In the genomic region with DNA sequence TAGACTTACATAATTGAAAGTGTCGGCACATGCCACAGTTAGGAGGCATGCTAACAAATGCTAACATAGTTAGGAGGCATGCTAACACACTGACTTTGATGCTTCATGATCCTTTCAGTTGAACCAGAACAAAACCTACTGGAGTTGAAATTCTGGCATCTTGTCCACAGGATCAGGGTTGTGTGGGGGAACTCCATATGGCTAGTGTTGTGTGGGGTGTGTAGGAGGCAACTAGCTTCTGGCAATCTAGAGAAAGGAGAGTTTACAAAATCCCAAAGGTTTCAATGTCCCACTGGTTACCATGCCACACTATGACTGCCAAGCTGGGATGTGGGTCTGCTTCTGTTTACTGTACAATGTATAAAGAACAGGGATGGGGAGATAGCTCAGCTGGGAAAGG, we compare ENCODE assay signal across 24 mouse cellular contexts.
DNase-seq lines count a peak whose midpoint lies in the region; ATAC-seq and TF ChIP-seq lines count a peak whose summit lies in the region.
"Had no signal": no experiment of that assay in that cellular context is flagged by ENCODE, and none has a peak within 500 bp of the region (broad histone marks: within the 10 kb centered on the region; RNA-seq: fewer than 3 reads in every experiment).

No protein-coding gene starts in this region.

- no peak overlapping the region for H3K9ac ChIP-seq in stomach, postnatal 0 days (ENCODE audit: low read length)
- H3K9ac ChIP-seq: forebrain, embryonic 12.5 days; hindbrain, embryonic 13.5 days; midbrain, embryonic 15.5 days had no signal

- 89% methylated on average over 1 of the region's 1 CpGs for WGBS in stomach, postnatal 0 days

- peak; percentile 61 to 78 for DNase-seq in left cerebral cortex, adult 18-20 months (ENCODE audit: low spot score in 2 of 2)
- no peak for DNase-seq in left cerebral cortex, postnatal 10 days (ENCODE audit: extremely low spot score in 1 of 2, low spot score in 2 of 2)
- peak; percentile 63 to 79 for DNase-seq in frontal cortex, postnatal 36 days (ENCODE audit: low spot score in 2 of 2)
- peak; percentile 46 to 82 for DNase-seq in layer of hippocampus, postnatal 14 days (ENCODE audit: low spot score in 2 of 2)
- DNase-seq in left cerebral cortex, postnatal 36 days (ENCODE audit: low spot score in 2 of 2) = peak; percentile 68 to 71
- DNase-seq in ovary, postnatal 14 days (ENCODE audit: low spot score) = no peak
- no peak for DNase-seq in adrenal gland, postnatal 25 days
- no peak for DNase-seq in stomach, postnatal 0 days (ENCODE audit: low spot score)
- DNase-seq: B cell, adult 2 months; cerebellum, adult 8-10 months; gastrocnemius, postnatal 36 days; heart, postnatal 14 days; kidney, adult 8-10 months; kidney, postnatal 14 days; lung, adult 18-20 months; lung, postnatal 14 days; thymus, postnatal 25 days had no signal

- no peaks in the 10 kb centered on the region for H3K9me3 ChIP-seq in stomach, postnatal 0 days (ENCODE audit: control insufficient read depth, low read length)
- H3K9me3 ChIP-seq: forebrain, embryonic 12.5 days; heart, embryonic 10.5 days; hindbrain, embryonic 13.5 days; midbrain, embryonic 15.5 days had no signal

- no peak overlapping the region for H3K4me2 ChIP-seq in stomach, postnatal 0 days (replicated peaks; ENCODE audit: low read depth)
- H3K4me2 ChIP-seq: forebrain, embryonic 12.5 days; hindbrain, embryonic 13.5 days; liver, embryonic 11.5 days; midbrain, embryonic 15.5 days had no signal

- no peak overlapping the region for H3K4me3 ChIP-seq in stomach, postnatal 0 days (ENCODE audit: low read depth, low read length)
- H3K4me3 ChIP-seq: forebrain, embryonic 12.5 days; heart, embryonic 10.5 days; hindbrain, embryonic 13.5 days; megakaryocyte, embryonic 14.5 days; midbrain, embryonic 15.5 days had no signal

- H3K27me3 ChIP-seq in stomach, postnatal 0 days (ENCODE audit: control insufficient read depth, insufficient read depth, low read length) = no peaks in the 10 kb centered on the region
- H3K27me3 ChIP-seq: forebrain, embryonic 12.5 days; hindbrain, embryonic 13.5 days; midbrain, embryonic 15.5 days had no signal

- no peak for TF ChIP-seq EP300 in stomach, postnatal 0 days (optimal IDR thresholded peaks at IDR 0.05)

- no peak overlapping the region for H3K27ac ChIP-seq in stomach, postnatal 0 days (replicated peaks)
- H3K27ac ChIP-seq: forebrain, embryonic 12.5 days; heart, embryonic 10.5 days; hindbrain, embryonic 13.5 days; midbrain, embryonic 15.5 days had no signal

- H3K4me1 ChIP-seq in stomach, postnatal 0 days (replicated peaks; ENCODE audit: control insufficient read depth, insufficient read depth) = no peaks in the 10 kb centered on the region
- H3K4me1 ChIP-seq: forebrain, embryonic 12.5 days; hindbrain, embryonic 13.5 days; megakaryocyte, embryonic 14.5 days; midbrain, embryonic 15.5 days had no signal

- intact Hi-C loops in left cerebral cortex, postnatal 10 days (cut with DNase I) = no loop called here
- intact Hi-C loops in left cerebral cortex, postnatal 36 days (cut with DNase I) = no loop called here

- no peaks in the 10 kb centered on the region for H3K36me3 ChIP-seq in stomach, postnatal 0 days (ENCODE audit: control insufficient read depth, insufficient read depth, low read length)
- H3K36me3 ChIP-seq: forebrain, embryonic 12.5 days; heart, embryonic 10.5 days; hindbrain, embryonic 13.5 days; midbrain, embryonic 15.5 days had no signal

- TF ChIP-seq CTCF in stomach, postnatal 0 days (IDR thresholded peaks at IDR 0.05; ENCODE audit: low read depth) = no peak

- ATAC-seq in stomach, postnatal 0 days (ENCODE audit: low FRiP score, low TSS enrichment) = no peak
- ATAC-seq: inflammation-experienced regulatory T-cells, adult 6 months; midbrain, embryonic 15.5 days had no signal

Comparison
In these comparisons a context has a peak if more than half of its experiments do, and no peak if none do; other contexts are left out.
1. DNase-seq: peak in left cerebral cortex, adult 18-20 months (2 of 2), frontal cortex, postnatal 36 days (2 of 2), layer of hippocampus, postnatal 14 days (2 of 2) and left cerebral cortex, postnatal 36 days (2 of 2); none in left cerebral cortex, postnatal 10 days (0 of 2), ovary, postnatal 14 days (single experiment), adrenal gland, postnatal 25 days (single experiment) and stomach, postnatal 0 days (single experiment).